Mouse (Mus musculus) kidney, adult 8-10 months (tissue): ENCODE measurements around the gene Arl16.
"Not testable (repeated sequence)": the region's sequence is repeated elsewhere in the genome, so short reads cannot be mapped to it uniquely, and the experiment has no call there.

Experiments
- DNase-seq, 2 experiments: peaks; one replicate each; pipeline ENCODE4 v3.0.0; 2022

Arl16 gene

DNA sequence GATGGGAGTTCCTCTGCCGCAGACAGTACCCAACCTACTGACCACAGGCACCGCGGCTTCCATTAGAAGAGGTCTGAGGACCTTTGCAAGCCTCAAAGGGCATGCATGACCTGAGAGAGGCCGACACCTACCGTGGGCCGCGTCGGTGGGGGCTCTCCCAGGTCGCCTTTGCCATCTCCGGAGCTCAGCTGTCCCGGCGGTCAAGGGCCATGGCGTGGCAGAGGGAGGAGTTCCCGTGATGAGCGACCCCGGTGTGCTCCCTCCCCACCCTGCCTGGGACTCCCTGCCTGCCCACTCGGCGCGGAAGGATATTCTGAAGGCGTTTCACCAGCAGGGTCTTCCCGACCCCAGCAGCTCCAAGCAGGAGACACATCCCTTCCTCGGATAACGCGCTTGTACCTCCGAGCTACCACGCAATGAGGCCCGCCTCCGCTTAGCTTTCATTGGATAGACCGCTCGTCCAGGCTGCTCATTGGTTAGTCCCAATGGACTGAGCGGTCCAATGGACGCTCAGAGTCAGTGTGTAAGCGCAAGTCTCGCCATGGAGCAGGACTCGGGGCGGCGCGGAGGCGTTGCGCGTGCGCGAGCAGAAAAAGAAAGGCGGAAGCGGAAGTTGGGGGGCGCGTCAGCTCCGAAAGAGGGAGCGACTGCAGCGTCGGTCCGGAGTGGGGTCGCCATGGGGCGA, at the start of gene Arl16:
Gene Arl16 (minus strand): TSS at position 557 of the 685 bp plus-strand sequence.
- DNase-seq = peak; percentile 94

DNA sequence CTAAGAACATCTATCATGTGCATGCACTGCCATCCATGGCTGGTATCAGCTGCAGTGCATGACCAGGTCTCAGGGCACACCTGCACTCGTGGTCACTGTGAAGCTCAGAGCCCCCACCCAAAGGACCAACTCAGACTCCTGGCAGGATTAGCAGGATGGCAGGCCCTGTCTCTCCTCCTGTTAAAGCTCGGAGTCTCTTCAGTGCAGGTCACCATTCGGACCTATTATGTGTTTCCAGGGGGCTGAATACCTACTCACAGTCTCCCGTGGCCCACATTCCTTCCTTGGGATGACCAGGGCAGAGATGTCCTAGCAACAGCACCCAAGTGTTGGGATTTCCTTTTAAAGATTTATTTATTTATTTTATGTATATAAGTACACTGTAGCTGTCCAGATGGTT, 49.7 kb upstream of the Arl16 start:
- DNase-seq = no peak

GRCm38 (mm10) chr11:120515611-120516010, 48.2 kb upstream of the Arl16 start:
- DNase-seq = peak; percentile 84 to 94

DNA sequence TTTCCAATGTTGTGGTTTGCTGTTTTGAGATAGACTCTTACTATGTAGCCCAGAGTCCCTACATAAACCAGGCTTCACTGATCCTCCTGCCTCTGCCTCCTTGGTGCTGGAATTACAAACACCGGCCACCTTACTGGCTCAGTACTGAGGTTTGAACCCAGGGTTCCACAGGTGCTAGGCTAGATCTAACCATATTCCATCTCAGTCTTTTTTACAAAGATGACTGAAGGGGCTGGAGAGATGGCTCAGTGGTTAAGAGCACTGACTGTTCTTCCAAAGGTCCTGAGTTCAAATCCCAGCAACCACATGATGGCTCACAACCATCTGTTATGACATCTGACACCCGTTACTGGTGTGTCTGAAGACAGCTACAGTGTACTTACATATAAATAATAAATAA, 46.9 kb upstream of the Arl16 start:
- DNase-seq = not testable (repeated sequence)

GRCm38 (mm10) chr11:120512790-120513453, 45.5 kb upstream of the Arl16 start:
- DNase-seq = no peak

DNA sequence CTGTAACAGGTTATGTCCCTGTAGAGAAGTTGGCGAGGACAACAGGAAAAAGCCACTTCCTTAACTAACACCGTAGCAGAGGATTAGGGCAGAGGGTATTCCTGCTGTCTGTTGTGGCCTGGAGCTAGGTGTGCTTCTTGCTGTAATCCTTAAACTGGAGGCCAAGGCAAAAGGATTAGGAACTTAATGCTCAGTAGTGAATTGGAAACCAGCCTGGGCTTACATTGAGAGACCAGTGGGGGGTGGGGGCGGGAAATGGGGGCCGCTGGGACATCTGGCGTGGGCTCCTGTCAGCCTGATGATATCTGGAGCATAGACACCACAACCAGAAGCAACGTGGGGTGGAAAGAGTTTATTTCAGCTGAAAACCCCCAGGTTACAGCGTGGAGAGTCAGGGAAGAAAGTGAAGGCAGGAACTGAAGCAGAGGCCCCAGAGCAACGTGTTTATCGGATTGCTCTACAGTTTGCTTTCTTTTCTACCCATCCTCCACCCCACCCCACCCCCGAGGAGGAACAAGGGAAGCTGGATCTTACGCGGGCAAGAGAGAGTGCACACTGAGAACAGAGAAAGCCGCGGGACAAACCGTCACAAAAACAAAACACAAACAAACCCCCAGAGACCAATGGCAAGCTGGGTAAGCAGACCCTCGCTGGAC, 43.1 kb upstream of the Arl16 start:
- no peak for DNase-seq

- no peak for DNase-seq
These were observed 42.5 kb upstream of the Arl16 start for GRCm38 (mm10) chr11:120509940-120510339.

GRCm38 (mm10) chr11:120508290-120508870, 41.0 kb upstream of the Arl16 start:
- DNase-seq = no peak

DNA sequence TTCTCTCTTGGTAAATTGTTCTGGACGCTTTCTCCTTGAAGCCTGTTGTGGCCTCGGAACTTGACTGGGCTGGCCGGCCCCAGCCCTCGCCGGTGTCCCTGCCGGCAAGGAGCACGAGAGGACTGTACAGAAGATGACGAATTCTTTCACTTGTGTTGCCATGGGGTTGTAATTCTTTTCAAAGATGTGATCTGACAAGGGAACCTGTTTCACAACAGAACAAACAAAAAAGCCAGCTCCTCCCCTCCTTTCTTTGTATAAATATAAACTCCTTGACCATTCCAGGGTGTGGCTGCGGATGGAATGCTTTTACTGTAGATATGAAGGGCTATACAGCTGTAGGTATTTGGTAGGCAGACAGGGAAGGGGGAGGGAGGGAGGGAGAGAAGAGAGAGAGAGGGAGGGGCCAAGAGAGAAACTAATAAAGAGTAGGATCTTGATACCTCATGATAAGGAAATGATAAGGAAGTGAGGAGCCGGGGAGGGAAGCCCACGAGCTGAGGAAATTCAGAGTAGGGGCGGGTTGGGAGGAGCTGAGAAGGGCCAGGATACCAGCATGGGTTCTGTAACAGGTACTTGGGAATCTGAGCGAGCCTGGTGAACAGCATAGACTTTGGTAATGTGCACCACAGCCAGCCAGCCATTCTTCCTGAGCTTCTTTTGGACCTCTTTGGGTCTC, 40.3 kb upstream of the Arl16 start:
- DNase-seq = no peak

GRCm38 (mm10) chr11:120506899-120507298, 39.5 kb upstream of the Arl16 start:
- peak in 1 of 2 experiments; percentile 60 for DNase-seq

- no peak for DNase-seq
These were observed 38.3 kb upstream of the Arl16 start for GRCm38 (mm10) chr11:120505661-120506060.

DNA sequence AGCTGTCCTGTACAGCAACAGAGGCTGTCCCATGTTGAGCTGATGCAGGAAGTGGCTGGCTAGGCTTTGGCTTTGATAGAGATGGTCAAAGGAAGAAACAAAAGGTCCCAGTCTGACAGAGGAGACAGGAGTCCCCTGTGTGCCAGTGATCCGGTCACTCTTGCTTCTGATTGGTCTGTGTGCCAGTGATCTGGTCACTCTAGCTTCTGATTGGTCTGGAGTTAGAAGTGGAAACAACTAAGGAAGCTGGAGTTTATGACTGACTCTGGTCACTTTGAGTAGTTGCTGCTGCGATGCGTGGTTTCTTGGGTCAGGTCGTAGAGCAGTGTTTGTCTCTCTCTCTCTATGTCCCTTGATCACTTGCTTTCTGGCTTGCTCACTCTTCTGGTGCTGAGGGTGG, 34.3 kb upstream of the Arl16 start:
- no peak for DNase-seq

DNA sequence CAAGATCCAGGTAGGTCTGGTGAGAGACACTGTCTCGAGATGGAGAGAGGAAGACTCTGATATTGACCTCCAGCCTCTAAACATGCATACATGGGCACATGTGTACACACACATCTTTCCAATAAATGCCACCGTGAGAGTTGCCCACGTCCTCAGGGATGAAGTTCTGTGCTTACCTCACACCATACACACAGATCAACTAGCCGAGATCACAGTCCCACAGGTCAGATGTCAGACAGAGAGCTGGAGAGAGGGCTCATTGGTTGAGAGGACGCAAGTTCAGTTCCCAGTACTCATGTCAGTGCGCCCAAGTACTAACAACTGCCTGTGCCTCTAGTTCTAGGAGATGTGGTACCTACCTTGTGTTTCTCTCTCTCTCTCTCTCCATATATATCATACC, 33.6 kb upstream of the Arl16 start:
- no peak for DNase-seq

- peak; percentile 93 to 95 for DNase-seq
These were observed 33.0 kb upstream of the Arl16 start for GRCm38 (mm10) chr11:120500357-120500756.

DNA sequence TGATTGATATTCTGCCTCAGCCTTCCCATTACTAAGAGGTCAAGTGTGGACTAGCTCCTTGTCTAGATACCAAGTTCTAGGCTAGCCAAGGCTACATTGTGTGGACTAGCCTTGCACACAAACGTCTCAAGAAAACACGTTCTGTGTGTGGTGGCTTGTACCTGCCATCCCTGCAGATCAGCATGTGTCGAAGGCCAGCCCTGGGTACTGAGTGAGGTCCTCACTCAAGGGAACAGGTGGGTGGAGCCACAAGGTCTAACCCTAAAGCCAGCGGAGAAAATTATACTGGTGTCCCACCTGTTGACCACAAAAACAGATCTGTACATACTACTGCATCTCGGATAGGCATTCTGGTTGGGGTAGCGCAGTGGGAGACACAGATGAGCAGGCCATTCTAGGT, 32.5 kb upstream of the Arl16 start:
- DNase-seq = no peak

DNA sequence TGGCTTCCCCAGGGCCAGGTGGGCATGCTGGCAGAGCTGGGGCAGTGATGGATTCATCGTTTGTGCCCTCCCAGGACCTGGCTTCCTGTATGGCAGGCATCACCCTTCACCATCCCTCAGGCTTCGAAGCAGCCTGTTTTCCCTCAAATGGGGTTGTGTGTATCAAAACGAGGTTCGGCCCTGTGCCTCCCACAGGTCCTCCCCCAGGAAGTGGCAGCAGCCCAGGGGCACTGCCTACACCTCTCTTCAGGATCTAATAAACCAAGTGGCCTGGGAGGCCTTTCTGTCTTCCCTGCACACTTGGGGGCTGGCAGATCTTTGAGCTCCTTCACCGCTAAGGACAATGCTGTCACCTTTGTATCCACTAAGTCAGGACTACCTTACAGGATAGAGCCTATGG, 31.5 kb upstream of the Arl16 start:
- DNase-seq = no peak

DNA sequence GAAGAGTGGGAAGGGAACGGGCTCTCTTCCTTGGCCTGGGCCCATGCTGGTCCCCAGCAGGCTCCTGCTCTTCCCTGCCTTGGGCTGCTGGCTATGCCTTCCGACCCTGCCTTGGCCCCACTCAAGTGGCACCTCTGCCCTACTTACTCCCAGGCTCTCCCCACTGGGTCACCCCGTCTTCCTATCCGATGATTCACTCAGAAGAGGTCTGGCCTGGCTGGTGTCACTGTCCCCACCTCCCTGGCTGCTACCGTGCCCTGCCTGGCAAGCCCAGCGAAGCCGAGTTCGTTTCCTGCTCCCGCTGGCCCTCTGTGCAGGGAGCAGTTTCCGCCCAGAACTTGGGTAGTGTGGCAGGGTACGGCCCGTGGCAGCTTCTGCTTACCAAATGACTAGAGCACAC, 30.8 kb upstream of the Arl16 start:
- no peak for DNase-seq

- DNase-seq = no peak
These were observed 30.0 kb upstream of the Arl16 start for GRCm38 (mm10) chr11:120497436-120497835.

GRCm38 (mm10) chr11:120493911-120494310, 26.5 kb upstream of the Arl16 start:
- DNase-seq = no peak

DNA sequence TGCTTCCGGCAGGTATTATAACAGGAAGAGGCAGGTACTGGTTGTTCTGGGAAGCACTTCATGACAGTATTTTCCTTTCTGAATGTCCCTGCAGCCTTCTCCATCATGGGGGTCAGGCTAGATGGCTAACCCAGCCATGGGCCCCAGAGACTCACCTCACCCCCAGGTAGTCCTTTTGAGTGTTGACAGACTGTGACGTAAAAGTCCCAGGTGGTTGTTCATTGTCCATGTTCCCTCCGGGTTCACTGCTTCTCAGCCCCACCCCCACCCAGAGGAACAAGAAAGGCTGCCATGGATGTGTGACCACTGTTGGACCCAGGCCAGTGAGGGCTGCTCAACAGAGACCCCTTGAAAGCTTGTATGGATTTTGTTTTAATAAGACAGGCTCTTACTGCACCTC, 25.9 kb upstream of the Arl16 start:
- peak; percentile 41 to 46 for DNase-seq

DNA sequence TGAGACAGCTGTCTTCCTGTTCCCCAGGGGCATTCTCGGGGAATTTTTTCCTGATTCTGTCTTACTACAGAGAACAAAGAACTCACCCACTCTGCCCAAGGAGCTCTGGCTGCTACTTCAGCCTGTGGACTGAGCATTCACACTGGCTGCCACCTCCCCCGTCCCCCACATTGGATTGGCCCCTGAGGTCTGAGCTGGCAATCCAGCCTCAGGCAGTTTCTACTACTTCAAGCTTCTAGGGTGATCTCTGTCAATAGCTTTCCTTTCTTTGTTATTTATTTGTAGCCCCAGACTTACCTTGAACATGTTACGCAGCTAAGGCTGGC, 25.4 kb upstream of the Arl16 start:
- no peak for DNase-seq

DNA sequence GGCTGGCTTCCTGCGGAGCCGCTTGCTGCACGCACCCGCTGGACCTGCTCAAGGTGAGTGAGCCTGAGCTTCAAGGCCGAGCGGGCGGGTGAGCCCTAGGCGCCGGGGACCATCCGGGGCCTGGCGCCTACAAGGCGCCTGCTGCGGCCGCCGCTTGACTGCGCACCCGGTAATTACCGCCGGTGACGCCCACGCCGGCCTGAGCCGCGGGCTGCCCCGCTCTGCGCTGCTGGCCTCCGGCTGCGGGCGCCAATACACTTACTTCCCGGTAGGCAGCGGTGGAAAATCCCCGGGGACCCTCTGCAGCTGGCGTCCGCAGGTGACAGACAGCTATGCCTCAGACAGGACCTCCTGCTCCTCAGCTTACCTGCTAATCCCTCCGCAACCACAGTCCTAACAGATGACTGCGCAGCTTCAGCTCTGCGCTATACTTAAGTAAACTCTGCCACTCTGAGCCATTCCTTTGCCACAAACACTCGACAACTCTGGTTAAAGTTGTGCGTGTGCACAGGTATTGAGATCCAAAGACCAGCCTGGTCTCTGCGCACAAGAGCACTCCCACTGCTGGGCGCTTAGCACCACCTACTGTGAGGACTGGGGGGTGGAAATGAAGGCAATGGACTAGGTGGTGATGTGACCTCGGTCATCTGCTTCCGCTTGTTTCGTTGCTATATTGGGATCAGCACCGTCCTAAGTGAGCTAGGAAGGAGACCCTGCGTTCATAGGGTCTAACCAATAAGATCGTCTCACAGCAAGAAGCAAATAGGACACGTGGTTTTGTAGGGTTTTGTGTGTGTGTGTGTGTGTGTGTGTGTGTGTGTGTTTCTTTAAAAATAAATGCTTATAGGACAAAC, 24.8 kb upstream of the Arl16 start:
- peak; percentile 63 to 68 for DNase-seq
